Mouse (Mus musculus) spleen, postnatal 10 days (tissue): ENCODE data around the gene Med22.

Experiments used
- DNase-seq, 2 experiments: peaks; one replicate each; pipeline ENCODE4 v3.0.0; 2021 to 2022; ENCODE audit warnings: low spot score in 2 of 2

Med22 gene

GRCm38 (mm10) chr2:26910124-26910993 is at the start of gene Med22, which contains the start of gene Rpl7a:
Gene Med22 (minus strand): TSS chr2:26910677.
Gene Rpl7a (plus strand): TSS chr2:26910764.
- peak; percentile 100 for DNase-seq

- no peak for DNase-seq
Measured at GRCm38 (mm10) chr2:26957488-26957859, 47.0 kb upstream of the Med22 start.

- no peak for DNase-seq
Measured at GRCm38 (mm10) chr2:26956811-26957487, 46.5 kb upstream of the Med22 start.

GRCm38 (mm10) chr2:26954735-26955395 is 44.4 kb upstream of the Med22 start:
- DNase-seq: no peak

GRCm38 (mm10) chr2:26952866-26953265 is 42.4 kb upstream of the Med22 start:
- no peak for DNase-seq

GRCm38 (mm10) chr2:26952193-26952592 is 41.7 kb upstream of the Med22 start:
- no peak for DNase-seq

GRCm38 (mm10) chr2:26951346-26951905 is 40.9 kb upstream of the Med22 start:
- DNase-seq: no peak

- no peak for DNase-seq
Measured at GRCm38 (mm10) chr2:26950411-26950810, 39.9 kb upstream of the Med22 start.

GRCm38 (mm10) chr2:26943253-26943652 is 32.8 kb upstream of the Med22 start:
- DNase-seq: no peak

GRCm38 (mm10) chr2:26941539-26941938 is 31.1 kb upstream of the Med22 start:
- no peak for DNase-seq

GRCm38 (mm10) chr2:26936425-26936824 is 25.9 kb upstream of the Med22 start:
- DNase-seq: no peak

GRCm38 (mm10) chr2:26935286-26935685 is 24.8 kb upstream of the Med22 start:
- DNase-seq: no peak

GRCm38 (mm10) chr2:26933304-26934055 is 23.0 kb upstream of the Med22 start, which contains the start of the genes Surf4 and Stkld1:
Gene Surf4 (minus strand): TSS chr2:26933928.
Gene Stkld1 (plus strand): TSS chr2:26934047.
- peak; percentile 85 to 96 for DNase-seq

- peak in 1 of 2 experiments; percentile 56 for DNase-seq
Measured at GRCm38 (mm10) chr2:26932473-26933303, 22.2 kb upstream of the Med22 start.

- DNase-seq: peak; percentile 57 to 80
Measured at GRCm38 (mm10) chr2:26930390-26930789, 19.9 kb upstream of the Med22 start.

GRCm38 (mm10) chr2:26927745-26928476 is 17.4 kb upstream of the Med22 start:
- DNase-seq: no peak

- no peak for DNase-seq
Measured at GRCm38 (mm10) chr2:26921784-26922183, 11.3 kb upstream of the Med22 start.

- DNase-seq: no peak
Measured at GRCm38 (mm10) chr2:26920190-26920855, 9.8 kb upstream of the Med22 start.

GRCm38 (mm10) chr2:26919684-26920083 is 9.2 kb upstream of the Med22 start:
- DNase-seq: no peak
